Mouse (Mus musculus) left cerebral cortex, adult 9 months (tissue): ENCODE data around the gene Gm21970.

Experiments
- DNase-seq, 2 experiments: peaks; one replicate each; pipeline ENCODE4 v3.0.0; 2022; ENCODE audit warnings: low spot score in 2 of 2

Gm21970 gene

DNA sequence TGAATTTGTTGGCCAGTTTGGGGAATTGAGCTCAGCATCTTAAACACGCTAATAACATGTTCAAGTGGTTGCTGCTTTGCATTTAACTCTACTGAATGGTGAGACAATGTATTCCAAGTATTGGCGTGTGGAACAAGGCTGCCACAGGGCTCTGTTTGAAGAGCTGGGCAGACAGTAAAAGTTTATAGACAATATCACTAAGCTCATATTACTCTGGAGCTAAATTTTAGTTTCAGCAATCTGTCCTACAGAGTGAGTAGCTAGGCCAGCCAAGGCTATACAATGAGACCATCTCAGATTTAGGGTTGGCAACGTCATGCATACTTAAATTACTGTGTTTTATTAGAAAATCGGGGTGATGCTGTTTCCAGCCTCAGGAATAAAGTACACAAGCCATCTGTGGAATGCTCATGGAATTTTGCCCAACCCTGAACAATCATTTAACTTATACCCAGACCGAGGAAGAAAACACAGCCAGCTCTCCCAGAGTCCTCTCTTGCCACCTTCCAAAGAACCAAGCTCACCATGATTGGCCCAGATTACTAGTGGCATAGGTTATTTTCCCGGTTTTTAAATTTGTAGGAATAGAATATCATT lies 10.1 kb downstream of the Gm21970 start:
- no peak for DNase-seq

DNA sequence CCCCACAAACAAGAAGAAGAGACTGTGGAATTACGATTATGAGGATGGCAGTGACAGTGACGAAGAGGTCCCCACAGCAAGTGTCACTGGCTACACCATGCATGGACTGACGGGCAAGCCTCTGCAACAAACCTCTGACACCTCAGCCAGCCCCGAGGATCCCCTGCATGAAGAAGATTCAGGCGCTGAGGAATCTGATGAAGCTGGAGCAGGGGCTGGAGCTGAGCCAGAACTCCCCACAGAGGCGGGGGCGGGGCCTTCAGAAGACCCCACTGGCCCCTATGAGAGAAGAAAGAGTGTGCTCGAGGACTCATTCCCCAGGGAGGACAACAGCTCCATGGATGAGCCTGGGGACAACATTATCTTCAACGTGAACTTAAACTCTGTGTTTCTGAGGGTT lies 12.3 kb downstream of the Gm21970 start:
- DNase-seq = no peak

DNA sequence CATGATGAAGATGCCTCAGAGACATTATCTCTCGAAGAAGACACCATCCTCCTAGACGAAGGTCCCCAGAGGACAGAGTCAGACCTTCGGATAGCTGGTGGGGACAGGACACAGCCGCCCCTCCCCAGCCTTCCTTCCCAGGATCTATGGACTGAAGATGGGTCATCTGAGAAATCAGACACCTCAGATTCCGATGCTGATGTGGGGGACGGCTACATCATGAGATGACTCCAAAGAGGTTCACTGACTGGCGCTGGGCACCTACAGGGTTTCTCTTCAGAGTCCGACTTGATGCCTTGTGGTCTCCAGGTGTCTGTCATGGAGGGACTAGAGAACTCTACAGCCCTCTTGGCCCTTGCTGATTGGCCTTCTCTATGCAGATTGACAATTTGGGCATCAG lies 12.7 kb downstream of the Gm21970 start:
- no peak for DNase-seq

DNA sequence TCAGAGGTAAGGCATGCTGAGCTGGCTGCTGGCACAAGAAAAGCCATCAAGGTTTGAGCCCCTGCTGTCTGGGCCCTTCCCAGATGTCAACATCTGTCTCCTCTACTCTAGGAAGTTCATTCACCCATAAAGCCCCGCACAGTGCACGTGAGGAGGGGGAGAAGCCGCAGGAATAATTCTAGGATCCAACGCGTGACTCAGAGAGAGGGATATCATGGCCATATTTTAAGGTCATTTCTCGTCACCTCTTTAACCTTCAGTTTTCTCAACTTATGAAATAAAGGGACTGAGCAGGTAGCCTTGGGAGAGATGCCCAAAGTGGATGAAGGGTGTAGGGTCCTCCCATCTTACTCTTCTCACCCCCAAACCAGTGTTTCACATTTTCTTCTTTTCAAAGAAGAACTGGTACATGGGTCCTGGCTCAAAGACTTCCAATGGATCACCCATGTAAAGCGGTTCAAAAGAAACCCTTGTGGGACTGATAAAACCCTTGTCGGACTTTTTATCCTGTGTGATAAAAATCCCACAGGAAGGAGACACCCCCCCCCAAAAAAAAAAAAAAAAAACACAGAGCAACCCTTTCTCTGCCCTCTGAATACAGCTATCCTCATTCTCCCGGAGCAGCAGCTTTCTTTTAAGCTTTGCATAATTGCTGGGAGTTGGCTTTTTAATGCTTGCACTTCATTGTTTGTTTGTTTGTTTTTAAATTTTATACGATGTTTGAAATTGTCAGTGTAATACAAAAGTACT lies 13.5 kb downstream of the Gm21970 start:
- DNase-seq = no peak

DNA sequence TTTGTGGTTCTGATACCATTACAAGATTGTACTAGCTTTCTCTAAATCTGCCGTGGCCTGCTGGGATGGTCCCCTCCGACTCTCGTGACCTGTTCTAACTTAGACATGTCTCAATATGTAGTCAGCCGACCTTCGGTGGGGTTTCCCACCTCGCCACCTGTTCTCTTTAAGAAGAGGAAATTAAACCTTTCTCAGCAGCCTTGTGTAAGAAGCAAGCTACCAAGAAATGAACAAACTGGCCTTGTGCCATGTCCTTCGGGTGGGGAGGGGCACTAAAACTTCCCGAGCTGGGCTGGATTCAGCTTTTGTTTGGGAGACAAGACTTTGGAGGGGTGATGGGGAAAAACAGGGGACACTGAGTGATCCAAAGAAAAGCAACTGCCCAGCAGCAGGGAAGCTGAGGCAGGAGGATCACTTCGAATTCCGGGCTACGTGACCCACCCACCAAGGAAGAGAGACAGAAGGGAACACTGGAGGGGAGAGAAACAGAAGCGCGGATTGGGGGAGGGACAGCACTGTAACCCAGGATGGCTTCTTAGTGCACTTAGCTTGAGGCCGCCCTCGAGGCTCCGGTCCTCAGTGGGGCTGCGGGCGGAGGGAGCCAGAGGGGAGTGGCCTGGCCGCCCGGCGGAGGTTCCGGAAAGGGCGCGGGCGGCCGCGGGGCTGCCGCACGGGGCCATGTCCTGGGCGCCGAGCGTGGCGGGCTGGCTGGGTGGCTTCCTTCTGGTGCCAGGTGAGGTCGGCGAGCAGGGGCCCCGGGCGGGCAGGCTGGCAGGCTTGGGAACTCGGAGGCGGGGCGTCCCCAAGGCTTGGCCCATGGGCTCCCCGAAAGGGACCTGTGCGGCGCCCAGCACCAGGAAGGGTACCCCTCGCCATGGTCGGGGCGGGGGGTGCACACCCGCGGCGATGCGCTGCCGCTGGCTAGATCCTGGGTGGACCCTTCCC lies 14.4 kb downstream of the Gm21970 start, which contains the start of gene Il10rb:
Gene Il10rb, plus strand, starts transcription at position 525 of the 945 bp plus-strand sequence.
- peak in 1 of 2 experiments; percentile 34 for DNase-seq

- DNase-seq = peak in 1 of 2 experiments; percentile 23
These were observed 15.2 kb downstream of the Gm21970 start for GRCm38 (mm10) chr16:91406585-91407220.

DNA sequence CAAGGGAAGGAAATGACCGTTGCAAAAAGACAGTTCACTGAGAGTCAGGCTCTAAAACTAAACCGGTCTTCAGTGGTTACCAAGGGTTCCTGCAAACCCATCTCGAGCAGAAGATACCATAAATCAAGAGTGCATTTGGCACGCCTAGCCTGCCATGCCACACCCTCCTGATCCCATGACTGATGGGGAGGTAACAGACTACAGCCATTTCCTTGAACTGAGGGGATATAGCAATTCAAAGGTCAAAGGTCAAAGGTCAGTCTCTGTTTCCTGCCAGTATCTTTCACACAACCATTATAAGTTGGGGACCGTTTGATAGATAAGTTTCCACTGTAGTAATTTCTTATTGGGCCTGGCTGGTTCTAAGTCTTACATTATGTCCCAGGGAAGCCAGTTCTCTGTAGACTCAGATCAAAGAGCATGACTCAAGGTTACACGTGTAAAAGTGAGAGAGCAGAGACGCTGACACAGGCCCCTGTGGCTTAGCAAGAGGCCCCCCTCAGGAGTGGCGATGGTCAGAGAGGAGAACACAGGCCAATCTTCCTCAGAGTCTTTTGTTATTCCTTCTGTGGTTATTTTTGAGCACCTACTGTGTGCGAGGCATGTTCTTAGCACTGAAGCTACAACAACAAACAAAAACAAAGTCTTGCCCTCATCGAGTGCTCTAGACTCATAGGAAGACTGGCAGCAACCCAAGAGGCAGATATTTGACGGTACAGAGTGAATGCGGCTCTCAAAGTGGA lies 21.8 kb downstream of the Gm21970 start:
- no peak for DNase-seq

GRCm38 (mm10) chr16:91415391-91416189 lies 24.1 kb downstream of the Gm21970 start:
- DNase-seq = peak in 1 of 2 experiments; percentile 15

GRCm38 (mm10) chr16:91416357-91416756 lies 24.8 kb downstream of the Gm21970 start:
- no peak for DNase-seq

- DNase-seq = no peak
These were observed 25.4 kb downstream of the Gm21970 start for GRCm38 (mm10) chr16:91416938-91417337.

GRCm38 (mm10) chr16:91418531-91418930 lies 27.0 kb downstream of the Gm21970 start:
- no peak for DNase-seq

GRCm38 (mm10) chr16:91425816-91426215 lies 34.3 kb downstream of the Gm21970 start:
- no peak for DNase-seq

- no peak for DNase-seq
These were observed 35.1 kb downstream of the Gm21970 start for GRCm38 (mm10) chr16:91426586-91426985.

GRCm38 (mm10) chr16:91427461-91427860 lies 35.9 kb downstream of the Gm21970 start:
- no peak for DNase-seq

- DNase-seq = no peak
These were observed 36.8 kb downstream of the Gm21970 start for GRCm38 (mm10) chr16:91428259-91428865.

DNA sequence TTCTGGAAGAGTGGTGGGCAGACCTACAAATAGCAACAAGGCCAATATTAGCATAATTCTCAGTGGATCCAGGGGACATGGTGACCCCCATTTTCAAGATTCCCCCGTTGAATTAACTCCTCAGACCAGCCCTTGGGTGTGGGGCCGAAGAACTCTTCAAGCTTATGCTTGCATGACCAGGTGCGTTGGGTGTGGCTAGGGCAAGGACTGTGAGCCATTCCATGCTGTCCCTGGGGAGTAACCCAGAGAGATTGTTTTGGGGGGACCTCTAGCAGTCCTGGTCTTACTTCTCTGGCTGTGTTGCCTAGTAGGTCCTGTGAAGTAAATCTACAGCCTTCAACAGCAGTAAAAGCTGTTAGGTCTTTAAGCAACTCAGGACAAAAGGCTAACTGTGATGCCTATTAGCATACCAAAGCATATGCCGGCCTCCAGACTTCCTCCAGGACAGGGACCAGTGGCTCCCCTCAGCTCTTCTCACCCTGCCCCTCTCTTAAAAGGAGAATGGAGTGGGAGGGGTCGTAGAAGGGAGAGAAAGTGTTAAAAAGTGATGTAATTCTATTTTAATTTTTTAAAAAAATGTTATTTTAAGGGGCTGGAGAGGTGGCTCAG lies 41.3 kb downstream of the Gm21970 start:
- DNase-seq = no peak

- DNase-seq = no peak
These were observed 41.9 kb downstream of the Gm21970 start for GRCm38 (mm10) chr16:91433329-91433933.

GRCm38 (mm10) chr16:91434119-91434518 lies 42.6 kb downstream of the Gm21970 start:
- no peak for DNase-seq

DNA sequence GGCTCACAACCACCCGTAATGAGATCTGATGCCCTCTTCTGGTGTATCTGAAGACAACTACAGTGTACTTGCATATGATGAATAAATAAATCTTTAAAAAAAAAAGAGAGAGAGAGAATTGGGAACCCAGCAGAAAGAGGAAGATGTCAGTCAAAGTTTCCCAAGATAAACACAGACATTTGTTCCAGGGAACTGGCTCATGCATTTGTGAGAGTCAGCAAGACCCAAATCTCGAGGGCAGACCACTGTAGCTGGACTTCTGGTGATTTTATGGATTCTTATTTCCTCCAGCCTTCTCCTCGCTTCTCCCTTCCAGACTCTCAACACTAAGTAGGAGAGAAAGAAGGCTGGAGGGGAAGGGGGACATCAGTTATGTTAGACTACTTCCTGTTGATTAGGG lies 46.6 kb downstream of the Gm21970 start:
- DNase-seq = no peak
